Mouse (Mus musculus): ENCODE measurements at regions not wholly inside any gene's neighbourhood (a gene's known extent, or its start where the extent isn't known, plus 50 kb on each side); places are given as distances from the start of the nearest gene placed in this dataset.
"Not testable (repeated sequence)": the region's sequence is repeated elsewhere in the genome, so short reads cannot be mapped to it uniquely, and the experiment has no call there.

DNA sequence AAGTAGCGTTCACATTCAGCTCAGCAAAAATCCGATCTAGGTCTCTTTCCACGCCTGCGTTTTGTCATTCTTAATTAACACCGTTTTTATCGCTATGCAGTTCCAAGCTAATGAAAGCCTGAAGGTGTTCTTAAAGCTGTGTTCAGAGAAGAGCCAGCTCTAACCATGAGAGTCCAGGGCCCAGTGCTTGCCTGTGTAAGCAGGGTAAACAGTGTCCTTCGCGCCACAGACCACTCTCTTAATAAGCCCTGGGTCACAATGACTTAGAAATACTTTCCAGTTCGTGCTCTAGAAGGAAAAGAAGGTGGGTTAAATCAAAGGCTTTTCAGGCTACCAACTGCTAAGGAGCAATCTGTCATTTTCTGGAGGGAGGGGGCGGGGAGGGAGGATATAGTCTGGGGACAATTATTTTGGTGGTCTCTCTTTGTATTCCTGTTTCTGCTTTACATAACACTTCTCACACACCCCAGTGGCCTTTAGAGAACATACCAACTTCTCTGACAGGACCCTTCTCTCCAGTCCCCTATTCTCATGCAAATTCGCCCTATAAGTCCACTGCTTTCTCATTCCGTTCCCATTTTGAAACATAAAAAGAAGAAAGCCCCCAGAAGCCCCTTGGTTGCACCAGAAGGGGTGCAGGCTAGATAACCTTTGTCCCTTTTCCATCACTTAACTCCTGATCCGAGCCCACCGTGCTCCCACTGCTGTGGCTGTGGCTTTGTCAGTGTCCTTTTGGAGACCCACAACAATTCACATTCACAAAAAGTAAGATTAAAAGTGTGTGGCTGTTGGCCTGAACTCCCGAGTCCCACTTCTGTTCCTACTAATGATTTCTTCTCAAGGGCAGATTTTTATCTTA is 63.6 kb downstream of the H2al2a start:
- peak overlapping the region; percentile 1; the same call in 1 of the 2 replicates for H3K4me3 ChIP-seq
- no peaks in the 10 kb centered on the region for H3K27me3 ChIP-seq
- no peaks in the 10 kb centered on the region for H3K36me3 ChIP-seq
- no peak; the same call in 1 of the 2 replicates for ATAC-seq (ENCODE audit: insufficient number of reproducible peaks, insufficient read depth, low FRiP score, low TSS enrichment)
- H3K4me1 ChIP-seq = peaks cover 13% of the 10 kb centered on the region; the same call in 1 of the 2 replicates
- H3K27ac ChIP-seq = no peak overlapping the region
- no peaks in the 10 kb centered on the region for H3K9me3 ChIP-seq
- H3K9ac ChIP-seq = no peak overlapping the region
- 38% methylated on average over 15 of the region's 15 CpGs for WGBS
- H3K4me2 ChIP-seq (replicated peaks) = peak overlapping the region; percentile 32

DNA sequence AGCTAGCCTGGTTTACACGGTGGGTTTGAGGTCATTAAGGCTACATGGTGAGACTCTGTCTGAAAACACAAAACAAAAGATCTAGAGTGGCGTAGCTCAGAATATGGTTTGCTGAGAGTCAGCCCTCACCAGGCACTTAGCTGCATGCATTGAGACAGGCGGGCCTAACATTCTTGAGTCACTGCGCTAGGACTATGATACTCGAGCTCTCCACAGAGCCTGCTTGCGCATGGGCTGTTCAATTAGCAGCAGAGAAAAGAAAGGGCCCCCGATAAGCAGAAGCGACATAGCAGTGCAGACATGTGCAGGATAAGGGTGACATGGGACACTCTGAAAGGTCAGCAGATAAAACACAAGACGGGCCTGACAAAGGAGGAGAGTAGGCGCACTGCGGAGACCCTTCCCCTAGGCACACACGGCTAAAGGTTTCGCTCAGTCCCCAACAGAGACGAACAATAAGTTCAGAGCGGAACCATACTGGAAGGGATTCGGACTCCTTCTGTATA is 64.3 kb downstream of the H2al2a start:
- WGBS = 40% methylated on average over 16 of the region's 16 CpGs
- H3K4me3 ChIP-seq = peak overlapping the region; percentile 1; the same call in 1 of the 2 replicates
- H3K27me3 ChIP-seq = no peaks in the 10 kb centered on the region
- peak; percentile 78 for ATAC-seq (ENCODE audit: insufficient number of reproducible peaks, insufficient read depth, low FRiP score, low TSS enrichment)
- H3K9ac ChIP-seq = 0 out of 2 replicates have a peak overlapping the region, but pooled peaks have one; percentile 19
- H3K4me2 ChIP-seq (replicated peaks) = peak overlapping the region; percentile 32
- peaks cover 13% of the 10 kb centered on the region; the same call in 1 of the 2 replicates for H3K4me1 ChIP-seq
- no peaks in the 10 kb centered on the region for H3K36me3 ChIP-seq
- H3K9me3 ChIP-seq = no peaks in the 10 kb centered on the region
- no peak overlapping the region for H3K27ac ChIP-seq

- H3K4me1 ChIP-seq = peaks cover 13% of the 10 kb centered on the region; the same call in 1 of the 2 replicates
- H3K9ac ChIP-seq = no peak overlapping the region
- ATAC-seq (ENCODE audit: insufficient number of reproducible peaks, insufficient read depth, low FRiP score, low TSS enrichment) = no peak
- no peak overlapping the region for H3K27ac ChIP-seq
- H3K4me3 ChIP-seq = no peak overlapping the region
- no peaks in the 10 kb centered on the region for H3K27me3 ChIP-seq
- H3K9me3 ChIP-seq = no peaks in the 10 kb centered on the region
- no peak overlapping the region for H3K4me2 ChIP-seq (replicated peaks)
- no peaks in the 10 kb centered on the region for H3K36me3 ChIP-seq
- 88% methylated on average over 5 of the region's 5 CpGs for WGBS
These were observed 64.9 kb downstream of the H2al2a start for GRCm38 (mm10) chr2:17931881-17932280.

DNA sequence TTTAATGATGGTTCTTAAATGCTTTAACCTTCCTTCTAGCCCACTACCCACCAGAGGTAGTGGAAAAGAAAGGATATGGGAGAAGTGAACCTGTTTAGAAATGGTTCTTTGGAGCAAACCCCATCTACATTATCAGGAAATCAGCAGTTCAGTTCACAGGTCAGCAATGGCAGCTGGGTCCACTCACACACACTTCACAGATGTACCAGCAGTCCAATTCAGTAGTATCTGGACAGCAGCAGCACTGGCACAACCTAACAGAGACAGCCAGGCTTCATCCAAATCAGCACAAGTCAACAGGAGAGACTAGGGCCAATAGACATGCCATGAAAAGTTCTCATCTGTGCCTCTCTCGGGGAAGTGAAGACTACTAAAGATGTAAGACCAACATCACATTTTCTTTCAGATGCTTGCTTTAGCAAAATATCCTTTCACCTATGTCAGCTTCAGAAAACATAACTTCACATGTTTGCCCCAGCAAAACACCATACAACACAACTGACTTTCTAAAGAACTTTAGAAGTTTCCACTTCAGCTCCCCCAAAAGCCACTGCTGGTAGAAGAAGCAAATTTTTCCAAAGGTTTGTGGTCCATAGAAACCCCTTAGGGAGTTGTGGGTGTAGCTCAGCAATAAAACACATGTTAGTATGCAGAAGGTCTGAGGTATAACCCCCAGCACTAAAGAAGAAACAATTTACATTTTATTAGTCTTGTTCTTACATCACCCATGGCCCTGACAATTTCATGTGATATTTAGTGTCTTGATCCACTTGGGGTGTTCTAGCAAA is 77.7 kb downstream of the H2al2a start:
- no peak overlapping the region for H3K9ac ChIP-seq
- H3K27ac ChIP-seq = no peak overlapping the region
- H3K36me3 ChIP-seq = no peaks in the 10 kb centered on the region
- no peak overlapping the region for H3K4me2 ChIP-seq (replicated peaks)
- peaks cover 4% of the 10 kb centered on the region; the same call in 1 of the 2 replicates for H3K4me1 ChIP-seq
- no peak overlapping the region for H3K4me3 ChIP-seq
- 87% methylated on average over 1 of the region's 1 CpGs for WGBS
- no peaks in the 10 kb centered on the region for H3K9me3 ChIP-seq
- ATAC-seq (ENCODE audit: insufficient number of reproducible peaks, insufficient read depth, low FRiP score, low TSS enrichment) = no peak
- H3K27me3 ChIP-seq = no peaks in the 10 kb centered on the region

DNA sequence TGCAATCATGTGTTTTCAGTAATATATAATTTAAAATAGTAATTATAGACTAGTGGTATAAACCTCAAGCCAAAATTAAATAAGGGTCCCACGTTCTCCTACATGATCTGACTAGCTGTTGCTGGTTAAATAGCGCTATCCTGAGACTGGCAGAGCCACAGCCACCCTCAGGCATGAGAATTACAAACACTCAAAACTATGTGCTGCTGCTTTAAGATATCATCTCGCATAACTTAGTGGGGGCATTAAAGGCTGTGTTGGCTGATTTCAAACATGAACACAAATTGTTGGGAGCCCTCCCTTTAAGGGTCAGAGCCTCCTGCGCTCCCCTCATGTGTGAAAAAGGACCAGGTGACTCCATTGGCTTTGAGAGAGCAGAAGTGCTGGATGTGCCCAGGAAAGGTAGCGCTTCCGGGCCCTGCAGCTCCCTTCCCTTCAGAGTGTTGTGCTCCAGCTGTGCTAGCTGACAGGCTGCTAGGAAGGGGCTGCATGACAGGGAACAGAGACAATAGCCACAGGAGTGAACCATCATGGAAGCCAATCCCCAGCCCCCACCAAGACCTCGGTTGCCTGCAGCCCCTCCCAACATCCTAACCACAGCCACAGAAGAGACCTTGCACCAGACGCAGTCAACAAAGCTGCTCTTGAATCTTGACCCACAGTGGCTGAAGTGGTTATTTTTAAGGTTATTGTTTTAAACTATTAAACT is 79.4 kb downstream of the H2al2a start:
- no peak overlapping the region for H3K4me2 ChIP-seq (replicated peaks)
- 17% methylated on average over 8 of the region's 8 CpGs for WGBS
- H3K4me1 ChIP-seq = peaks cover 4% of the 10 kb centered on the region; the same call in 1 of the 2 replicates
- H3K9me3 ChIP-seq = no peaks in the 10 kb centered on the region
- no peak for ATAC-seq (ENCODE audit: insufficient number of reproducible peaks, insufficient read depth, low FRiP score, low TSS enrichment)
- H3K36me3 ChIP-seq = no peaks in the 10 kb centered on the region
- H3K27ac ChIP-seq = no peak overlapping the region
- no peak overlapping the region for H3K9ac ChIP-seq
- no peak overlapping the region for H3K4me3 ChIP-seq
- no peaks in the 10 kb centered on the region for H3K27me3 ChIP-seq

GRCm38 (mm10) chr2:17902616-17903015 is 94.1 kb downstream of the H2al2a start:
- H3K9me3 ChIP-seq = no peaks in the 10 kb centered on the region
- H3K4me3 ChIP-seq = no peak overlapping the region
- no peak overlapping the region for H3K9ac ChIP-seq
- H3K36me3 ChIP-seq = no peaks in the 10 kb centered on the region
- 92% methylated on average over 1 of the region's 1 CpGs for WGBS
- H3K4me2 ChIP-seq (replicated peaks) = no peak overlapping the region
- no peaks in the 10 kb centered on the region for H3K27me3 ChIP-seq
- no peak for ATAC-seq (ENCODE audit: insufficient number of reproducible peaks, insufficient read depth, low FRiP score, low TSS enrichment)
- no peaks in the 10 kb centered on the region for H3K4me1 ChIP-seq
- no peak overlapping the region for H3K27ac ChIP-seq

DNA sequence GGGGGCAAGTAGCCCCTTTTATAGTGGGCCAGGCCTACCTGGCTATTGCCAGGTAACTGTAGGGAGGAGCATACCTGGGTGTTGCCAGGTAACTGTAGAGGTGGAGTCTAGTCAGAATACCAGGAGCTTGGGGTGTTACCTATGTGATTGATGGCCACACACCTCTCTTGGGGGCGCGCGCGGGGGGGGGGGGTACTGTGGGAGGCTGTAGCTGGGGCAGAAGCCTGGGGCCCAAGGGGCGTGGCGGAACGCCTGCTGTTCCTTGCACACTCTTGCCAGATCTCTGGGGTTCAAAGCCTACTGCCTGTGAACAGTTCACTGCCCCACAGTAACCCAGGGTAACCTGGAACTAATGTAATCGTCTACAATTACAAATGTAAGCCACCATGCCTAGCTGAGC is 96.6 kb downstream of the H2al2a start:
- no peak overlapping the region for H3K9ac ChIP-seq
- H3K4me1 ChIP-seq = no peaks in the 10 kb centered on the region
- no peaks in the 10 kb centered on the region for H3K36me3 ChIP-seq
- H3K4me3 ChIP-seq = no peak overlapping the region
- no peak overlapping the region for H3K4me2 ChIP-seq (replicated peaks)
- WGBS = 31% methylated on average over 8 of the region's 8 CpGs
- H3K27me3 ChIP-seq = no peaks in the 10 kb centered on the region
- no peak overlapping the region for H3K27ac ChIP-seq
- ATAC-seq (ENCODE audit: insufficient number of reproducible peaks, insufficient read depth, low FRiP score, low TSS enrichment) = no peak
- H3K9me3 ChIP-seq = no peaks in the 10 kb centered on the region

DNA sequence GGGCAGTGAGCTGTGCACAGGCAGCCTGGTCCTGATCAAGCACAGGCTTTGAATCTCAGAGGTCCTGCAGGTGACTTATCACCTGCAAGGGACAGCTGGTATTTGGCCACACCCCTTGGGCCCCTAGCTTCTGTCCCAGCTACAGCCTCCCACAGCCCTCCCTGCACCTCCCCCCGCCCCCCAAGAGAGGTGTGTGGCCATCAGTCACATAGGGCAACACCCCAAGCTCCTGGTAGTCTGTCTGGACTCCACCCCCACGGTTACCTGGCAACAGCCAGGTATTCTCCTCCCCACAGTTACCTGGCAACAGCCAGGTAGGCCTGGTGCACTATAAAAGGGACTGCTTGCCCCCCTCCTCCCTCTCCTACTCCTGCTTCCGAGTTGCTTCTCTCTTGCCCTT is 98.0 kb downstream of the H2al2a start:
- ATAC-seq (ENCODE audit: insufficient number of reproducible peaks, insufficient read depth, low FRiP score, low TSS enrichment) = no peak
- no peaks in the 10 kb centered on the region for H3K4me1 ChIP-seq
- H3K9me3 ChIP-seq = no peaks in the 10 kb centered on the region
- 37% methylated on average over 3 of the region's 3 CpGs for WGBS
- H3K36me3 ChIP-seq = no peaks in the 10 kb centered on the region
- no peak overlapping the region for H3K4me2 ChIP-seq (replicated peaks)
- H3K27ac ChIP-seq = no peak overlapping the region
- no peaks in the 10 kb centered on the region for H3K27me3 ChIP-seq
- H3K4me3 ChIP-seq = no peak overlapping the region
- H3K9ac ChIP-seq = no peak overlapping the region

DNA sequence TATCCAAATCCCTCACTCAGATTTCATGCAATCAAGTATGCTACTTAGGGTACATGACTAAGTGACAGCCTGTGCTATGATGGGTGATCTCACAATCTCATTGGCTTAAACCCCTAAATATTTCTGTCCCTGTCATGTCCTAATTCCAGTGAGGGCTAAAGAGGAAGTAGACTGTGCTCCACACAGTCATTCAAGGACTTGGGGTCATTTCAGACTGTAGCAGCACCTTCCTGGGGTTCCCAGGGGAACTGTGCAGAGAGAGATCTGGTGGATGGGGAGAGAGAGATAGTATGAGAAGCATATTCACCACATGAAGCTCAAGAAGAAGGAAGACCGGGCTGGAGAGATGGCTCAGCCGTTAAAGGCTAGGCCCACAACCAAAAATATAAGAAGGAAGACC is 100.7 kb downstream of the H2al2a start:
- ATAC-seq (ENCODE audit: insufficient number of reproducible peaks, insufficient read depth, low FRiP score, low TSS enrichment) = no peak
- Histone ChIP-seq H3K4me1 (no peaks in the 10 kb centered on the region), H3K36me3 (no peaks in the 10 kb centered on the region), H3K4me3 (no peak overlapping the region), H3K9ac (no peak overlapping the region), H3K9me3 (no peaks in the 10 kb centered on the region), H3K27ac (no peak overlapping the region), H3K27me3 (no peaks in the 10 kb centered on the region), H3K4me2 (replicated peaks) (no peak overlapping the region)
- 91% methylated on average over 2 of the region's 2 CpGs for WGBS

DNA sequence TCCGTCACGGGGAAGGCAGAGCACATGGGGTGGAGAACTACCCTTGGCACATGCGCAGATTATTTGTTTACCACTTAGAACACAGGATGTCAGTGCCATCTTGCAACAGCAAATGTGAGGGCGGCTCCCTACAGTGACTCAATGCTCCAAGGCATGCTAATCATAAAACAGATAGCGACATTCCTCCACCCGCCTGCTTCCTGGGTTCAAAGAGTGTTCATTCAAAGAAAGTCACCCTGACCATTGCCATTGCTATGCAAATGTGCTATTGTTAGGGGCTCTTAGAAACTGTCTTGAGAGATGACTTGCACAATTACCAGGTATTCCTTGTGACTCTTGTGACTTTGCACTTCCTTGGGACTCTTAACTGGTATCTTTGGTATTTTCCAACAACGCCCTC is 104.1 kb downstream of the H2al2a start:
- not testable (repeated sequence) for ATAC-seq (ENCODE audit: insufficient number of reproducible peaks, insufficient read depth, low FRiP score, low TSS enrichment)
- WGBS = 91% methylated on average over 7 of the region's 7 CpGs

GRCm38 (mm10) chr2:17887699-17888098 is 109.1 kb downstream of the H2al2a start:
- Histone ChIP-seq H3K36me3 (no peaks in the 10 kb centered on the region), H3K4me1 (no peaks in the 10 kb centered on the region), H3K27ac (no peak overlapping the region), H3K4me3 (no peak overlapping the region), H3K9ac (no peak overlapping the region), H3K9me3 (no peaks in the 10 kb centered on the region), H3K4me2 (replicated peaks) (no peak overlapping the region), H3K27me3 (no peaks in the 10 kb centered on the region)
- WGBS = 58% methylated on average over 3 of the region's 3 CpGs
- no peak for ATAC-seq (ENCODE audit: insufficient number of reproducible peaks, insufficient read depth, low FRiP score, low TSS enrichment)

More for the DNA sequence above, 104.1 kb downstream of the H2al2a start:
- not testable (repeated sequence) for H3K36me3 ChIP-seq; H3K27ac ChIP-seq; H3K4me2 ChIP-seq (replicated peaks); H3K27me3 ChIP-seq; H3K4me3 ChIP-seq; H3K4me1 ChIP-seq; H3K9me3 ChIP-seq; H3K9ac ChIP-seq

Data from embryonic facial prominence, embryonic 12.5 days (tissue).